Mouse (Mus musculus): Measurements from ENCODE around the gene Ube3b.

The Ube3b gene

DNA sequence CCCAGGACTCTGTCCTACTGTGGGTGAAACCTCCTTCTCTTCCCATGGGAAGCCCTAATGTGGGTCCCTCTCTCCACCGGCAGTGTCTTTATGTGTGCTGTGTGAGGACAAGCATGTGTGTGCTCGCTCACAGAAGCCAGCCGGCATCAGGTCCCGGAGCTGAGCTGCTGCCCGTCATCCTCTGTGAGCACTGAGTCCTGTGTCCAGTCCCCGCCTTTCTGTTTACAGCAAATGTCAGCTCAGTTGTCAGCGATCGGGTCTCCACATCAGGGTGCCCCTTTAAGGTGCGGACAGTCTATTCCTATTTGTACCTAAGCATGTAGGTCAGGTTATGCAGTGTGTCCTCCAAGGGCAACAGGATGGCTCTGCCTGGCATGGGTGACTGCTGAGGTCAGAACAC is 6.8 kb upstream of the Ube3b start:
- in situ Hi-C loops (cut with MboI, MseI), result no loop called here

DNA sequence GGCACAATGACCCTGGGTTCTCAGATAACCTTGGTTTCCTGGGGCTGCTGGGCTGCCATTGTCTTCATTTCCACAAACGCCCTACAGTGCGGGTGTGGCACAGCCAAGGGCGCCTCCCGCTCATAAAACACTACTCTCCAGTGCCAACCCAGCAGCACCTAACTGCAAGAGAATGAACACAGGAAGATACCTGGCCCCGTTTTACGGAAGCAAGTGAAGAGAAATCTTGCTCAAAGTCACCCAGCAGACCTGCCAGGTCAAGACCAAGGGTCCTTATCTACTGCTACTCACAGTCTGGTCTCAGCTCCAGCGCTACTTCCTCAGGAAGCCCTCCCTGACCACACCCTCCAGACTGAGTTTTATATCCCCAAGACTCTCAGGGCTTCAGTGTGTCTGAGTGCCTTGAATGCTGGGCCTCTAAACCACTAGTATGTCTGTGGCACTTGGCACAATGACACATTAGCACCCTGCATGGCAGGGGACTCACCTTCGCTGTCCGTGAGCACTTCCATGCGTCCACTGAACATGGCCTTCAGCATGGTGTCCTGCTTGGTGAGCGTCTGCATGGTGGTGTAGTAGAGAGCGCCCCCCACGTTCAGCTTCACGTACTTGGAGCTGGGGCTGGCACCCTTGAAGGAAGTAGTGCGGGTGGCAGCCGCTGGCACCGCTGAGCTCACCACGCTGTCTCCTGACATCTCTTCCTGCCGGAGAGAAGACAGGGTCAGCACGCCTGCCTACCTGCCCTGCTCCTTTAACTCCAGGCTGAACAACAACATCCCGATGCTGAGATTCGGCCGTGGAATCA is 5.8 kb upstream of the Ube3b start:
- in situ Hi-C loops (cut with MboI, MseI), result no loop called here

DNA sequence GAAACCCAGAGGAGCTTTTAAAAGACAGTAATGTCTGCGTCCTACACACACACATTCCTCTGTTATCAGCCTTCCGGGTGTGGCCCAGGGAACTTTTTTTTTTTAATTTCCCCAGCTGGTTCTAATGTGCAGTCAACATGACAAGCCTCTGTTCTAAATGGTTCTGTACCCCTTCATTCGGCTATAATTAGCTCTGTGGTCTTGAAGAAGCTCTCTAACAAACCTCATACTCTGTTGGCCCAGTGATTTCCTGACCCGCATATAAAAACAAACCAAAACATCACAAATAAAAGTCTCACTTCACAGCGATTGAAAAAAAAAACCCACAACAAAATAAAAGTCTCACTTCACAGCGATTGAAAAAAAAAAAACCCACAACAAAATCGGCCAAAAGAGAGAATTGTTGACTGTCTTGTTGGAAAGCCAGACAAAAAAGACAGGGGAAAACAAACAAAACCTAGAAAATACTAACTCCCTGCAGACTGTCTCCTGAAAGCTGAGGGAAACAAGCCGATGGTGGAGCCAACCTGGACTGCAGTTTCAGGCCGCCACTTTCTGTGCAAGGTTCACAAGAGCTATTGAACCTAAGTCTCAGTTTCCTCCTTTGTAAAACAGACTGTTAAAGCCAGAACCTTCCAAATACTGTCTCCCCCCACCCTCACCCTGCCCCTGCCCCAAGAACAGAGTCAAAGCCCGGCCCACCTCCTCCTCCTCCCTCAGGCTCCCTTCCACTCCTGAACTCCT is 2.1 kb upstream of the Ube3b start:
- in situ Hi-C loops (cut with MboI, MseI), result no loop called here

DNA sequence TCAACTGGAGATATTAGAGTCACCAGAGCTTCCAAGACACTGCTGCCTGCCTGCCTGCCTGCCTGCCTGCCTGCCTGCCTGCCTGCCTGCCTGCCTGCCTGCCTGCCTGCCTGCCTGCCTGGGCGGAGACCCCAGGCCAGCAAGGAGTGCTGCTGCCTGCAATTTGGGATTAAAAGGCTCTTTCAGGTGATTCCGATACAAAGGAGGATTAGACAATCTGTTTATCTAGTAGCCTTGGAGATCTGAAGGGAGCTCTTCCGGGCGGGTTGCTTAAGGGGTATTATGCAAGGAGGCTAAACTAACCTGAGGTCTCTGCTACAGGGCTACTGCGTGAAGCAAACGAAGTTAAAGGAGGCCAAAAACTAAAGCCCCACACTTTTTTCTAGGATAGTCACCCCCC is 1.5 kb upstream of the Ube3b start:
- in situ Hi-C loops (cut with MboI, MseI), result no loop called here

DNA sequence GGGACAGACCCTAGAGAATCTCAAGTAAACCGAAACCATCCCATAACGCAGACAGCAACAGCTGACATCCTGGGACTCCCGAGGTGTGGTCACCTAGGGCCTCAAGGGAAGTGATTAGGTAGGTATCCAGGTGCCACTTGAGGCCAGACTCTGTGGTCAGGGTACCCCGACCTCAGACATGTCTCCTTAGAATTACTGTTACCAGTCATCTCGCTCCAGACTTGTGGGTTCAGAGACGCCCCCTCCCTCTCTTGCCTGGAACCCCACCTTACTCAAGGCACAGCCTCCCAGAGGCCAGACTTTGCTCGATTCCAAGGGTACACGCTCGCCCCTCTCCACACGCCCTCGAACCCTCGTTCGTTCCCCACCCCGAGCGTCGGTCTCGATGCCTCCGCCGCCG is 644 bp upstream of the Ube3b start:
- in situ Hi-C loops (cut with MboI, MseI), result loop anchor here (5.0 kb wide), 1 partner anchor 67 kb away; no protein-coding TSS in a partner anchor

DNA sequence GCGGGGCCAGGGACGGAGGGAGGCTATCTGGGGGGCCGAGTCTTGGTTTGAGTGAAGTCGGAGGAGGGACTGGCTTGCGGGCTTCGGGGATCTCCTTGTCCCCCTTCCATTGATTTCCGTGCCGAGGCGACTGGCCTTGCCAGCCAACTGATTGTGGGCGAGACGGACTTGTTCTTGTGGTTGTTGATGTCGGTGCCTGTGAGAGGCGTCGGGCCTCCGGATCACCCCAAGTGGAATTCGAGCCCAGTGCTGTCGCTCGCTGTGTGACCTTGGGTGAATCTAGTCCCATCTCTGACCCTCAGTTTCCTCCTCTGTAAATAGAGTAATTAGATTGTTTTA is 575 bp downstream of the Ube3b start:
- in situ Hi-C loops (cut with MboI, MseI), result loop anchor here (5.0 kb wide), 1 partner anchor 69 kb away; no protein-coding TSS in a partner anchor

DNA sequence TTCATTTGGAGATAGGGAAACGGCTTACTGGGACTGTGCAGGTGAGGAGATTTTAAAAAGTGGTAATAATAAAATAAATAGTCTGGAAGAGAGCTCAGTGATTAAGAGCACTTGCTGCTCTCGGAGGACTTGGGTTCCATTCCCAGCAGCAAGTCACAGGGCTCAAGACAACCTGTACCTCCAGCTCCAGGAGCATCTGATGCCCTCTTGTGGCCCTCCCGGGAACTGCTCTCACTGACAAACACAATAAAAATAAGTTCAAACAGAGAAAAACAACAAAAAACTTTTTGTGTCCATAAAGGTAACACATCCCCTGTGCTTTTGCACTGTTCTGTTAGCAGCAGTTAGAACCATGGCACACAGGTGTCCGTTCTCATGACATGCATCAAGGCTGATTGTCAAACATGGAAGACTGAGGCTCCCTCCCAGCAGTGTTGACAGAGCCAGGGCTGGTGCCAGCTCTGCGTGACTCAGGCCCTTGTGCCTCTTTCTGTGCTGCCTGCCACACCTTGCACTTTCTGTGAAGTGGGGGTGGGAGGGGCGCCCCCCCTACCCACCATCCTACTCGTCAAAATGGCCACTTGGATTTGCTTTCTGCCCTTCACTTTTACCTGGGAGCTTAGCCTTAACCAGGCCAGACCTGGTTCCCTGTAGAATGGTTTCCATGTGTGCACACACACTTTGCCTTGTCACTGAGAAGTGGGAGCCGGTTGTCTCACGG is 2.9 kb downstream of the Ube3b start:
- in situ Hi-C loops (cut with MboI, MseI), result loop anchor here (5.0 kb wide), 1 partner anchor 71 kb away; no protein-coding TSS in a partner anchor

DNA sequence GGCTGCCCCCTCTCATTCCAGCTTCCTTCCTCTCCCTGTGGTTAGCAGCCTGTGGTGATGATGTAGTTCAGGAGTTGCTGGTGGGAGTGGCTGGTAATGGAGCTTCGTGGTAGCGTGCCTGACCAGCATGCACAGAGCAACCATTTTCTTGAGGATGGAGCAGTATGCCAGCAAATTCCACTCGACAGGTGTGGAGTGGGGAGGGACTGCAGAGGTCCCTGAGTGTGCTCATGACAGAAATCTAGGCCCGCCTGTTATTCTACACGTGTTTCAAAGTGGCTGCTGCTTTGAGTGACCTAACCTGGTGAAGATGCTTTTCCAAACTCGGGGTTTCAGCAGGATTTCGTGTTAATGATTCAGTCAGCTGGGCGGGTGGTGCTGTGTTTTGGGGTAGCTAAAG is 4.0 kb downstream of the Ube3b start:
- in situ Hi-C loops (cut with MboI, MseI), result loop anchor here (5.0 kb wide), 1 partner anchor 72 kb away; no protein-coding TSS in a partner anchor

DNA sequence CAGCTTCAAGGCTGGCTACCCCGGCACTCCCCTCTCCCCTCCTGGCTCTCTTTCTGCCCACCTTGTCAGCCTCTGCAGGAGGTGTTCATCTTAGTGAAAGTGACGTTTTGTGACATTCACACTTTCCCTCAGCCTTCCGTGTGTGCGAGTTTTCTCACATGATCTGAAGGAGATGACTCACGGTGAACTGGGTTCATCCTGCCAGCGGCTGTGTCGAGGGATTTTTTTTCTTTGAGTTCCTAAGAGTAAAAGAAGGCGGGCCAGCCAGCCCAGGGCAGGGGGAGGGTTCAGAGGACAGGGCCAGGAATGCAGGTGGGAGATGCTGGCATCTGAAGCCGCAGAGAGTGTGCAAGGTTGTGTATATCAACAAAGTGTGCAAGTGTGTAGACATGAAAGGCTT is 12.8 kb downstream of the Ube3b start:
- in situ Hi-C loops (cut with MboI, MseI), result no loop called here

DNA sequence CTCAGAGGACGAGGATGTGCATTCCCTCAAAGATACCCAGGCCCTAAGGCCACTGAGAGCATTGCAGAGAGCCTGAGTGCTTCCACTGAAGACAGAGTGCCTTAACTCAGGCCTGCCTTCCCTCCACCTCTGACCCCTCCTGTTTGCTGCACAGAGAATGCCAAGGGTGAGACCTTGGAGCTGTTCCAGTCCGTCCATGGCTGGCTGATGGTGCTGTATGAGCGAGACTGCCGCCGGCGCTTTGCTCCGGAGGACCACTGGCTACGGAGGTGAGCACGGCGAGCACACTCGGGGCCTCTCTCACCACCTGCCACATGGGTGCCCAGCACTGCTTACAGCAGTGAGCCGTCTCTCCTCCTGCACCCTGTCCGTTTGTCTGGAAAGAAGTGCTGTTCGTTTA is 26.2 kb downstream of the Ube3b start:
- in situ Hi-C loops (cut with MboI, MseI), result no loop called here

DNA sequence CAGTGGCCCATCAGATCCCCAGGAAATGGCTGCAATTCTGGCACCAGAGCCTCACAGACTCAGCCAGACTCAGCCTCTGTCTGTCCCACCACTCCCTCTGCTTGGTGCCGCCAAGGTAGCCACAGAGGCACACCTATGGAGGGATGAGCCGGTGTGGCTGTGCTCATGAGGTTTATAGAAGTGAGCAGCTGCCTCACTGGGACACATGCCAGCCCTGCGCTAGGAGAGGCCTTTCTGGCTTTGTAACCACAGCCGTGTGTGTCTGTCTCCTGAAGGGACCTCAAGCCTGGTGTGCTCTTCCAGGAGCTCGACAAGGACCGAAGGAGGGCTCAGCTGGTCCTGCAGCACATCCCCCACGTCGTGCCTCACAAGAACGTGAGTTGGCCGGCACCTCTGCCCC is 26.9 kb downstream of the Ube3b start:
- in situ Hi-C loops (cut with MboI, MseI), result no loop called here

DNA sequence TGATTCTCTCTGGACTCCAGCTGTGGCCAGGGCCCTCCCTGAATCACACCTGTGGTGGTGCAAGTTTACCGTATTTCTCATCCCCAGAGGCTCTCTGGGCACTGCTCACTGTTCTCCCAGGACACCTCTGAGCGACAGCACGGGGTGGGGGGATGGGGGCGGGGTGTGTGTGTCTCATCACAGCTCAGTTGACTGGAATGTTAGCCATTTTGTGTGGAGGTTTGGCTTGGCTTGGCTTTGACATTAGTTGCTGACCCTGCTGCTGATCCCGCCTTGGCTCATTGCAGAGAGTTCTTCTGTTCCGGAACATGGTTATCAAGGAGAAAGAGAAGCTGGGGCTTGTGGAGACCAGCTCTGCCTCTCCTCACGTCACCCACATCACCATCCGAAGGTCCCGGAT is 27.4 kb downstream of the Ube3b start:
- in situ Hi-C loops (cut with MboI, MseI), result no loop called here

DNA sequence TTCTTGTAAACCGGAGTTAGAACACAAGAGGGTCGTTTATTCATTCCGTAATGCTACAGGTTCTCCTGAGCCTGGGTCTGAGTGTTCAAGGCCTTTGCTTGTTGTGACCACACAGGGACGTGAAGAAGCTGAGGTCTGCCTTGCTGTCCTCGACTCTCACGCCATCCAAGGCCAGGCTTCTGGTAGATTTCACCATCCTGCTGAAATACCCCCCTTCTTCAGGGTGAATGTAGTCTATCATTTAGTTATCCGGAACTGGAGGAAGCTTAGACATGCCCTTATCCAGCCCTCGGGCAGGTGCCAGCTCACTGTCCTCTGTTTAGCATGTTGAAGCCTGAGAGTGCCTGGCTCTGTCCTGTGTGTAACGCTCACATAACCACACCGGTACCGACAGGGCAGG is 28.4 kb downstream of the Ube3b start:
- in situ Hi-C loops (cut with MboI, MseI), result no loop called here

DNA sequence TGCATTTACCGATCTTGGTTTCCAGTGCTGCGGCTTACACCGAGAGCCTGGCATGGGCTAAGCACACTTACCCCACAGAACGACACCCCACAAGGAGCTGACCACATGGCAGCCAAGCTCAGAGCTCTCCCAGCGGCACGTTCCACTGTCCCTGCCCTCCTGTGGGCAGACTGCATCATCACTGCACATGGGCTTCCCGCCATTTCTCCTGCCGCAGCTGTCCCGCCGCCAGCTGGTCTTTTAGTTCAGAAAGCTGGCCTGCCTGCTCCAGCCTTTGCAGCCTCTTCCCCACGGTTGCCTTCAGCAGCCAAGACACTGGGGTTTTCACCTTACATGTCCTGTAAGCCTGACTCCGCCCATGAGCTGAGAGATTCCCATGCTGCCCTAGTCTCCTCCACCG is 30.0 kb downstream of the Ube3b start:
- in situ Hi-C loops (cut with MboI, MseI), result no loop called here

DNA sequence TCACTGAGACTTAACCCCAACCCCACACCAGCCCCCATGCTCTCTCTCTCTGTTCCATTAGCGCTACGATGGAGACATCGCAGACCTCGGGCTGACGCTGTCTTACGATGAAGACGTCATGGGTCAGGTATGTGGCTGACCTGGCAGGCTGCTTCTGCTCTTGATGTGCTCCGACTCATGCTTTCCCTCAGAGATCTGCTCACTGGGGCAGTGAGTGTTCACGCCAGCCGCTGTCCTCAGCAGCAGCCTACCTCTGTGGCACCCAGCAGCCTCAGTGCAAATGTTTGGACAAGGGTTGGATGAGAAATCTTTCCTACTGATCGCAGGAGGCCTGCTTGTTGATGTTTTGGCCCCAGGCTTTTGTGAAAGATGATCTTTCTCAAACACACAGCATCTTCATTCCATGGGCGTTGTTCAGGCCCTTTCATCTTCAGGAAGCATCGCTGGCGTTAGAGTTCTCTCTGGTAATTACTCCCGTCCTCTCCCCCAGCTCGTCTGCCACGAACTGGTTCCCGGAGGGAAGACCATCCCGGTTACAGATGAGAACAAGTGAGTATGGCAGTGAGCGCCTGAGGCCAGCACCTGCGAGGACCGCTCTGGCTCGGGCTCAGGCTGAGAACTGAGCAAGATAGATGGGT is 32.1 kb downstream of the Ube3b start:
- in situ Hi-C loops (cut with MboI, MseI), result no loop called here

DNA sequence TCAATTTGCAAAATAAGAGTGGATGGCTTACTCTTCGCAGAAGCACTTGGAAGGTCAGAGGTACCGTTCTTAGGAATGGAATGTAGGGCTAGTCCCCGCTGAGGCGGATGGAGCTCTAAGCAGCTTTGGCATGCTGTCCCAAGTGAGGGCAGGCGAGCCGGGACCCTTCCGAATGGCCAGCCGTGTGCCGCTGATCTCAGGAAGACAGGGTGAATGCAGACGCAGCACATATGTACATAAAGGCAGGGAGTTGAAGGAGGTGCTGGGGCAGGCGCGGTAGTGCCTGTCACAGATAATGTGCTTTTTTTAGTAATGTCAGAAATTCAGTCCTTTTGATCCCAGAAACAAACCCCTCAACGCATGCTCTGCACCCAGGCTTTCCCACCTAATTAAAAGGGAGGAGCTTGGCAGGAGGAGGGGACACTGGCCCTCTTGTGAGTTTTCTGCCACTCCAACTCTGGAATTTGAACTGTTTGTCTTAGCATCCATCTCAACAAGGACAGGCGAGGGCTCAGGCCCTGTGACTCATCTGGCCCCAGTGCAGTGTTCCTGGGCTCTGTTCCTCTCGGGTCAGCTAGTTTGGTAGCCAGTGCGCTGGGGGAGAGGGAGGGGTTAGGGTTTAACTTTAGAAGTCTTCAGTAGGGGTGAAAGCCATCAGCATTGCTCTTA is 32.8 kb downstream of the Ube3b start:
- in situ Hi-C loops (cut with MboI, MseI), result no loop called here

DNA sequence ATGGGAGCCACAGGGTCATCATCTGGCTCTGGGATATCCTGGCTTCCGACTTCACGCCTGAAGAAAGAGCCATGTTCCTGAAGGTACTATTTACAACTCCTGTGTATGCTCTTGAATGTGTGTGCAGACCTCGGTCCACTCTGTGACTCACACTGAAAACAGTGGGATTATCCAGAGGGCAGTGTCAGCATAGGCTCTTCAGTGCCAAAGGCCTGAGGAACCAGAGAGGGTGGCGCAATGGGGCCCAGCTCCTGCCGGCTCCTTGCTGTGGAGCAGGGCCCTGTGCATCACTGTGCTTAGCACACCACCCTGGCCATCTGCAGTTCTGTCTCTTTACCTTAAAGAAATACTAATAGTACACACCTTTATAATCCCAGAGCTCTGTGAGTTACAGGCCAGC is 35.2 kb downstream of the Ube3b start:
- in situ Hi-C loops (cut with MboI, MseI), result no loop called here

DNA sequence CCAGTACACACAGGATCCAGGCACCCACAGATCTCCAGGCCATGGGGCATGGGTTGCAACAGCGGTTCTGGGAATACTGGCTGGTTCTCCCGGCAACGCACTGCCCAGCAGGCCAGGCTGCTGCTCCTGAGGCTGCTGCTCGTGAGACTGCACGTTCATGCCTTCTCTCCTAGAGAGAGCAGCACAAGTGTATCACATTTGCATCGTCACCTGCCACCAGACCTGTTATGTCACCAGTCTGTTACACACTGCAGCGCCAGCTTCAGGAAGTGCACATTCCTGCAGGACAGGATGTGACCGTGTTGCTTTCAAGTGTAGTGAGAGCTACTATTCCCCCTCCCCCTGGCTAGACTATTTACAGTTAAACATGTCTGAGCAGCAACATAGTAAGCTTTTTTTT is 36.4 kb downstream of the Ube3b start:
- in situ Hi-C loops (cut with MboI, MseI), result no loop called here

DNA sequence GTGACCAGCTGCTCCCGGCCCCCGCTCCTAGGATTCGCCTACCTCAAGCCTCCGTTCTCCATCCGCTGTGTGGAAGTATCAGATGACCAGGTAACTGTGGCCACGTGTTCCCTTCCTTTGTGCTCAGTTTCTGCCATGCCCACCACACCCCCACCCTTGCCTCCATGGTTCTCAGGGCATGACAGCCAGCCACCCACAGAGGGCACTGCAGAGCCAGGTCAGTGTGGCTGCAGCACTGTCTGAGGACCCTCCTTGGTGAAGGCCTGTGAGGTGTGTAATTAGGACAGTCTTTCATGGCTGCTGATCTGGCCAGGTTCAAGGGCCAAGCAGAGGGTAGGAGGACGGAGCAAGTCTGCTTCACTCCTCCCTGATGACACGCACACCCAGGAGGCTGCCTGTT is 38.1 kb downstream of the Ube3b start:
- in situ Hi-C loops (cut with MboI, MseI), result no loop called here

DNA sequence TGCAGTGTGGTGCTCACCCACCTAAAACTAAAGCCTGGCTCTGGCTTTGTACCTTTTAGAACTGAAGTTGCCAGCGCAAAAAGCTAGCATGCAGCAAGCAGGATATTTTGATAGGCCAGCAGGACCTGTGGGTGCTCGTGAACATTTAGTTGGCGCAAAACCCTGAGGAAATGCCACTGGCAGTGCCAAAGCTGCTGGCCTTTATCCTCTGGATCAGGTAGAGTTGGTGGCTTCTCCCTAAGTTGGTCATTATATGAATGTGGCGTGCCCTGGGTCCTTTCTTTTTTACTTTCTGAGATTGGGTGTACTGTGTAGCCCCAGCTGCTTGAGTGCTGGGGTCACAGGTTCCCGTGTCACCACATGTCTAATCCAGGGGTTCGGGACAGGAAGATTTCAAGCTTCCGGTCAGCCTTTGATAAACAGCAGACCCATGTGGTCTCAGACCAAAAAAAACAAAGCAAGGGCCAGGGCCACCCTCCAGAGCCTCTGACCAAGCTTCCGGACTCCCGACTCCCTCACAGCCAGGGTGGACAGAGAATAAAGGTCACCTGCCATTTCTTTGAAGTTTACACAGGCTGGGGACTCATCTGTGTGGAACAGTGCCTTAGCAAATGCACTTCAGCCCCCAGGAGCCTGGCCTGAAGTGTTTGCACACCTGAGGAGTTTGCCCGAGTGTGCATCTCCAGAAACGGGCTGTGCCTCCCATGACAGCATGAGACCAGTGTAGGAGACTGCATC is 41.3 kb downstream of the Ube3b start:
- in situ Hi-C loops (cut with MboI, MseI), result no loop called here

DNA sequence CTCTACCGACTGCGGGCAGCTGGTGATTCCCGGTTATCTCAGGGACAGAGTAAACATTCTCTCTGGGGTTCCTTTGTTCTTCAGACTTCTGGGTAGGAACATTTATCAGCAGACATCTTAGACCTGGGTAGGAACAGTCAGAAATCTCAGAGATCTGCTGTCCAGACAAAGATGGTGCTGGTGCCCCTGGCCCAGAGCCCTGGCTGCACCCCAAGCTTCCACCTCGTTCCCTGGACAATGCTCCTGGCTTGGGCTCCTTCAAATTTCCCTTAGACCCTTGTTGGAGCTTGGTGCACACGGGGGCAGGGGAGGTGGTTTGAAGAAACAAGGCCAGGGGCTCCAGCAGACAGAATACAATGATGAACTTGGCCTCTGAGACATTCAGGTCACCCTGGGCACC is 42.2 kb downstream of the Ube3b start:
- in situ Hi-C loops (cut with MboI, MseI), result no loop called here
